In the genomic region with DNA sequence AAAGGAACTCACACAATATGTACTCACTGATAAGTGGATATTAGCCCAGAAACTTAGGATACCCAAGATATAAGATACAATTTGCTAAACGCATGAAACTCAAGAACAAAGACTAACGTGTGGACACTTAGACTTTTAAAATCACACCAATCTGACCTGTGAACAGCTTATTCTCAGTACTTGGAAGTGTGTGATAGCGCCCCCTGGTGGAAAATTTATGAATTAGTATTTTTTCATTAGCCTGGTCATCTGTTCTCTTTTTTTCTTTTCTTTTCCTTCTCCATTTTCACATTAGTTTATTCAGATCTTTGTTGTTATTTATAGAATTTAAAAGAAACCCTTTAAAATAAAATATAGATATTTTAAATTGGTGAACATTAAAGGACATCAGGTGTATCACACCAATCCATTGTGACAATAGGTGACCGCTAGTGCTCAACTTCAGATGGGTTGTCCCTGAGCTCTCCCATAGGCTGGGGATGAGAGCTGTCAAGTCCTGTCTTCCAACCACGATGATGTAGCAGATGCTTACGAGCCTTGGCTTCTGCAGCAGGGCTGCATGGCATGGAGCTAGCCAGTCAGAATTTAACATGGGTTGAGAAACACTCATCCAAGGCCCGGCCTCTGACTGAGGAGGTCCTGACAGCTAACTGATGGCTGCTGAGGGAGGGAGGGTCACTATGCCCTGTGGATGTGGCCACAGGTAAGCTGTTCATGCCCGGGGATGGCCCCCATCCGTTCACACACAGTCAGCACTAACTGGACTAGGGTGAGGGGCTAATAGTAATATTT, we compare ENCODE assay signal across 8 mouse cellular contexts. TPM values are rescaled to one million over a fixed set of nuclear protein-coding genes. Genes with fewer than 3 reads are reported as not detected.
DNase-seq lines count a peak whose midpoint lies in the region; ATAC-seq and TF ChIP-seq lines count a peak whose summit lies in the region.
"Had no signal": no experiment of that assay in that cellular context is flagged by ENCODE, and none has a peak within 500 bp of the region (broad histone marks: within the 10 kb centered on the region; RNA-seq: fewer than 3 reads in every experiment).

No protein-coding gene starts in this region.

- H3K4me1 ChIP-seq in kidney, postnatal 0 days (replicated peaks; ENCODE audit: insufficient read depth, low read length), result no peaks in the 10 kb centered on the region
- no peaks in the 10 kb centered on the region for H3K4me1 ChIP-seq in kidney, embryonic 15.5 days
- H3K4me1 ChIP-seq in ES-E14 (ENCODE audit: control insufficient read depth in 2 of 2, insufficient read depth in 2 of 2, low read length in 2 of 2, poor library complexity in 1 of 2), result no peaks in the 10 kb centered on the region
- no peaks in the 10 kb centered on the region for H3K4me1 ChIP-seq in intestine, embryonic 15.5 days (replicated peaks)

- 54% methylated on average over 9 of the region's 9 CpGs for WGBS in kidney, postnatal 0 days
- WGBS in kidney, embryonic 15.5 days, result 53% methylated on average over 9 of the region's 9 CpGs
- 51% methylated on average over 9 of the region's 9 CpGs for WGBS in intestine, embryonic 15.5 days

- no peaks in the 10 kb centered on the region for H3K9me3 ChIP-seq in kidney, postnatal 0 days (replicated peaks; ENCODE audit: low read length)
- H3K9me3 ChIP-seq in kidney, embryonic 15.5 days (replicated peaks), result no peaks in the 10 kb centered on the region
- no peaks in the 10 kb centered on the region for H3K9me3 ChIP-seq in ES-E14 (ENCODE audit: control insufficient read depth, insufficient read depth, low read depth, low read length)
- H3K9me3 ChIP-seq in intestine, embryonic 15.5 days, result no peaks in the 10 kb centered on the region
- H3K9me3 ChIP-seq: megakaryocyte, embryonic 14.5 days had no signal

- no peak overlapping the region for H3K9ac ChIP-seq in kidney, postnatal 0 days (ENCODE audit: low read depth, low read length)
- no peak overlapping the region for H3K9ac ChIP-seq in kidney, embryonic 15.5 days
- H3K9ac ChIP-seq in ES-E14 (ENCODE audit: insufficient read depth, low read depth, low read length, poor library complexity, severe bottlenecking), result no peak overlapping the region
- H3K9ac ChIP-seq in intestine, embryonic 15.5 days, result no peak overlapping the region

- DNase-seq in kidney, postnatal 0 days (ENCODE audit: low spot score), result peak; percentile 83
- DNase-seq in ES-E14 (ENCODE audit: low read depth, low spot score) (peak; percentile 41), adipocyte (ENCODE audit: low spot score) (peak; percentile 78)
- no peak for DNase-seq in left cerebral cortex, adult 8-10 months (ENCODE audit: low spot score in 2 of 2)
- no peak for DNase-seq in frontal cortex, postnatal 25 days (ENCODE audit: low spot score in 2 of 2)

- in situ Hi-C loops in ES-E14 (cut with MboI; ENCODE audit: low sequenced_read_pairs in 2 of 2, unreplicated experiment in 2 of 2), result no loop called here

- H3K27me3 ChIP-seq in kidney, postnatal 0 days (ENCODE audit: insufficient read depth, low read length), result no peaks in the 10 kb centered on the region
- no peaks in the 10 kb centered on the region for H3K27me3 ChIP-seq in kidney, embryonic 15.5 days
- H3K27me3 ChIP-seq in intestine, embryonic 15.5 days (replicated peaks), result no peaks in the 10 kb centered on the region

- ATAC-seq in kidney, postnatal 0 days (replicated peaks; ENCODE audit: low FRiP score, low read depth), result no peak
- no peak for ATAC-seq in kidney, embryonic 15.5 days (replicated peaks; ENCODE audit: low FRiP score)
- peak; percentile 47; the same call in 1 of the 2 replicates for ATAC-seq in intestine, embryonic 15.5 days

- no peak overlapping the region for H3K4me2 ChIP-seq in kidney, postnatal 0 days (ENCODE audit: low read length)
- no peak overlapping the region for H3K4me2 ChIP-seq in kidney, embryonic 15.5 days
- no peak overlapping the region for H3K4me2 ChIP-seq in intestine, embryonic 15.5 days (replicated peaks)

- no peak overlapping the region for H3K27ac ChIP-seq in kidney, postnatal 0 days
- H3K27ac ChIP-seq in kidney, embryonic 15.5 days, result no peak overlapping the region
- H3K27ac ChIP-seq in ES-E14 (ENCODE audit: insufficient read depth, low read depth, low read length, poor library complexity, severe bottlenecking), result no peak overlapping the region
- H3K27ac ChIP-seq in intestine, embryonic 15.5 days, result no peak overlapping the region

- peak; percentile 84 for TF ChIP-seq CTCF in kidney, postnatal 0 days (IDR thresholded peaks at IDR 0.05; ENCODE audit: low read depth)

- no peak overlapping the region for H3K4me3 ChIP-seq in kidney, postnatal 0 days (replicated peaks; ENCODE audit: low read depth, low read length)
- no peak overlapping the region for H3K4me3 ChIP-seq in kidney, embryonic 15.5 days (replicated peaks)
- H3K4me3 ChIP-seq in ES-E14 (ENCODE audit: insufficient read depth in 1 of 2, low read depth in 1 of 2, low read length in 2 of 2, poor library complexity in 1 of 2, severe bottlenecking in 1 of 2), result no peak overlapping the region
- no peak overlapping the region for H3K4me3 ChIP-seq in intestine, embryonic 15.5 days (replicated peaks)
- H3K4me3 ChIP-seq: megakaryocyte, embryonic 14.5 days had no signal

- H3K36me3 ChIP-seq in kidney, postnatal 0 days (ENCODE audit: insufficient read depth, low read length), result no peaks in the 10 kb centered on the region
- H3K36me3 ChIP-seq in kidney, embryonic 15.5 days, result peaks cover 5% of the 10 kb centered on the region; the same call in 1 of the 2 replicates
- H3K36me3 ChIP-seq in ES-E14 (ENCODE audit: control insufficient read depth, insufficient read depth, low read length, poor library complexity, severe bottlenecking), result peaks cover 2% of the 10 kb centered on the region; the same call in 1 of the 2 replicates
- H3K36me3 ChIP-seq in intestine, embryonic 15.5 days, result no peaks in the 10 kb centered on the region

TF ChIP-seq in ES-E14, 5 proteins besides CTCF, POLR2A, EP300 and RAD21:
- TF ChIP-seq CHD2 (IDR thresholded peaks at IDR 0.05; ENCODE audit: low read depth, low read length), result no peak
- no peak for TF ChIP-seq ZNF384 (IDR thresholded peaks at IDR 0.05; ENCODE audit: low read depth, low read length)
- TF ChIP-seq MAFK (IDR thresholded peaks at IDR 0.05; ENCODE audit: insufficient read depth, low read depth, low read length), result no peak
- TF ChIP-seq ZC3H11A (IDR thresholded peaks at IDR 0.05; ENCODE audit: borderline replicate concordance, low read depth, low read length), result no peak
- no peak for TF ChIP-seq HCFC1 (IDR thresholded peaks at IDR 0.05; ENCODE audit: borderline replicate concordance, insufficient read depth, low read length)
TF ChIP-seq in ES-E14: peak in this region for 0.

RNA-seq across cellular contexts. Expression of gene Gne, which starts 35.6 kb away (rescaled TPM):
- 21.2 and 22.8 TPM in 2 replicates for polyA plus RNA-seq in kidney, postnatal 0 days (2015; fragmentation: Nextera tagmentation; extraction: Ambion mirVana)
- polyA plus RNA-seq in kidney, embryonic 15.5 days (2015; fragmentation: Nextera tagmentation; extraction: Ambion mirVana), result 22.5 and 25.3 TPM in 2 replicates
- total RNA-seq in ES-E14 (2012; rRNA removed), result 17.5 and 20.5 TPM in 2 replicates
- 42.0 and 47.0 TPM in 2 replicates for polyA plus RNA-seq in intestine, embryonic 15.5 days (2015; fragmentation: Nextera tagmentation; extraction: Ambion mirVana)
- 10 to 100 TPM; 44.3 to 58.2 (median 56.8) TPM for total RNA-seq in left cerebral cortex, adult 8-10 months (2022)

Comparison
In these comparisons a context has a peak if more than half of its experiments do, and no peak if none do; other contexts are left out.
1. DNase-seq: peak in kidney, postnatal 0 days (single experiment), ES-E14 (single experiment) and adipocyte (single experiment); none in left cerebral cortex, adult 8-10 months (0 of 2) and frontal cortex, postnatal 25 days (0 of 2).